Mouse (Mus musculus): Measurements from ENCODE around the gene Dvl3. TPM values are rescaled to one million over a fixed set of nuclear protein-coding genes. Genes with fewer than 3 reads are reported as not detected.

Gene Dvl3
- polyA plus RNA-seq, 1 experiment from 2014 or later, result 25.2 TPM

- Histone ChIP-seq H3K9me3 (ENCODE audit: low read depth, low read length) (no peaks in the 10 kb centered on the region), H3K4me3 (ENCODE audit: low read depth, low read length) (peak overlapping the region; percentile 93; the same call in 1 of the 2 replicates), H3K27me3 (ENCODE audit: insufficient read depth, low read length) (no peaks in the 10 kb centered on the region), H3K4me2 (peak overlapping the region; percentile 27; the same call in 1 of the 2 replicates), H3K4me1 (ENCODE audit: insufficient read depth) (0 out of 2 replicates have a peak, but pooled peaks cover 7% of the 10 kb centered on the region), H3K9ac (no peak overlapping the region), H3K36me3 (ENCODE audit: insufficient read depth) (peaks cover 61% of the 10 kb centered on the region), H3K27ac (ENCODE audit: low read depth) (no peak overlapping the region)
- DNase-seq (no peak), ATAC-seq (ENCODE audit: insufficient read depth) (no peak)
- TF ChIP-seq CTCF (IDR thresholded peaks at IDR 0.05; ENCODE audit: low read depth), result no peak
- 41% methylated on average over 10 of the region's 10 CpGs for WGBS
These were observed 18.0 kb downstream of the Dvl3 start for GRCm38 (mm10) chr16:20534617-20535295.

- DNase-seq (peak; percentile 99), ATAC-seq (ENCODE audit: insufficient read depth) (peak; percentile 99)
- H3K4me3 ChIP-seq (ENCODE audit: low read depth, low read length), result peak within 1 kb of the TSS; percentile 93
- no peaks in the 10 kb centered on the region for H3K9me3 ChIP-seq (ENCODE audit: low read depth, low read length)
- H3K9ac ChIP-seq, result peak within 1 kb of the TSS; percentile 91
- H3K36me3 ChIP-seq (ENCODE audit: insufficient read depth), result peaks cover 63% of the 10 kb centered on the region
- under 1% methylated on average over 52 of the region's 52 CpGs for WGBS
- TF ChIP-seq CTCF (IDR thresholded peaks at IDR 0.05; ENCODE audit: low read depth), result no peak; the same call in 1 of the 2 replicates
- peak within 1 kb of the TSS; percentile 84 for H3K4me2 ChIP-seq
- no peaks in the 10 kb centered on the region for H3K27me3 ChIP-seq (ENCODE audit: insufficient read depth, low read length)
- 0 out of 2 replicates have a peak, but pooled peaks cover 7% of the 10 kb centered on the region for H3K4me1 ChIP-seq (ENCODE audit: insufficient read depth)
- H3K27ac ChIP-seq (ENCODE audit: low read depth), result peak within 1 kb of the TSS; percentile 87
These were observed 18.7 kb downstream of the Dvl3 start, which contains the start of gene Ap2m1 for GRCm38 (mm10) chr16:20535296-20536080. TSS of gene Ap2m1 (plus strand) at chr16:20535478.

- ATAC-seq (ENCODE audit: insufficient read depth) (no peak), DNase-seq (no peak)
- no peak overlapping the region for H3K27ac ChIP-seq (ENCODE audit: low read depth)
- WGBS, result 22% methylated on average over 9 of the region's 9 CpGs
- H3K9me3 ChIP-seq (ENCODE audit: low read depth, low read length), result no peaks in the 10 kb centered on the region
- H3K4me1 ChIP-seq (ENCODE audit: insufficient read depth), result 0 out of 2 replicates have a peak, but pooled peaks cover 7% of the 10 kb centered on the region
- H3K36me3 ChIP-seq (ENCODE audit: insufficient read depth), result peaks cover 63% of the 10 kb centered on the region
- H3K9ac ChIP-seq, result peak overlapping the region; percentile 91
- H3K4me2 ChIP-seq, result peak overlapping the region; percentile 84
- no peaks in the 10 kb centered on the region for H3K27me3 ChIP-seq (ENCODE audit: insufficient read depth, low read length)
- H3K4me3 ChIP-seq (ENCODE audit: low read depth, low read length), result peak overlapping the region; percentile 93
- TF ChIP-seq CTCF (IDR thresholded peaks at IDR 0.05; ENCODE audit: low read depth), result no peak
These were observed 19.4 kb downstream of the Dvl3 start for GRCm38 (mm10) chr16:20536081-20536665.

- no peaks in the 10 kb centered on the region for H3K9me3 ChIP-seq (ENCODE audit: low read depth, low read length)
These were observed 20.3 kb downstream of the Dvl3 start for GRCm38 (mm10) chr16:20537071-20537471.

GRCm38 (mm10) chr16:20537601-20538320, 21.0 kb downstream of the Dvl3 start:
- no peak for DNase-seq
- peaks cover 64% of the 10 kb centered on the region for H3K36me3 ChIP-seq (ENCODE audit: insufficient read depth)
- no peaks in the 10 kb centered on the region for H3K27me3 ChIP-seq (ENCODE audit: insufficient read depth, low read length)
- peak overlapping the region; percentile 93; the same call in 1 of the 2 replicates for H3K4me3 ChIP-seq (ENCODE audit: low read depth, low read length)
- 38% methylated on average over 6 of the region's 6 CpGs for WGBS
- peak overlapping the region; percentile 84 for H3K4me2 ChIP-seq
- peak overlapping the region; percentile 91; the same call in 1 of the 2 replicates for H3K9ac ChIP-seq
- no peak for TF ChIP-seq CTCF (IDR thresholded peaks at IDR 0.05; ENCODE audit: low read depth)
- H3K9me3 ChIP-seq (ENCODE audit: low read depth, low read length), result no peaks in the 10 kb centered on the region
- H3K4me1 ChIP-seq (ENCODE audit: insufficient read depth), result 0 out of 2 replicates have a peak, but pooled peaks cover 7% of the 10 kb centered on the region
- no peak for ATAC-seq (ENCODE audit: insufficient read depth)
- H3K27ac ChIP-seq (ENCODE audit: low read depth), result no peak overlapping the region

More at GRCm38 (mm10) chr16:20537071-20537471, 20.3 kb downstream of the Dvl3 start:
- H3K27ac ChIP-seq (ENCODE audit: low read depth), result no peak overlapping the region; the same call in 1 of the 2 replicates
- H3K36me3 ChIP-seq (ENCODE audit: insufficient read depth), result peaks cover 63% of the 10 kb centered on the region
- 0 out of 2 replicates have a peak, but pooled peaks cover 7% of the 10 kb centered on the region for H3K4me1 ChIP-seq (ENCODE audit: insufficient read depth)
- H3K9ac ChIP-seq, result peak overlapping the region; percentile 91
- DNase-seq (peak; percentile 9), ATAC-seq (ENCODE audit: insufficient read depth) (no peak)
- peak overlapping the region; percentile 84 for H3K4me2 ChIP-seq
- H3K4me3 ChIP-seq (ENCODE audit: low read depth, low read length), result peak overlapping the region; percentile 93
- H3K27me3 ChIP-seq (ENCODE audit: insufficient read depth, low read length), result no peaks in the 10 kb centered on the region
- 33% methylated on average over 5 of the region's 5 CpGs for WGBS
- no peak for TF ChIP-seq CTCF (IDR thresholded peaks at IDR 0.05; ENCODE audit: low read depth)

- no peak for ATAC-seq (ENCODE audit: insufficient read depth)
- DNase-seq, result no peak
- Histone ChIP-seq H3K4me2 (no peak overlapping the region), H3K36me3 (ENCODE audit: insufficient read depth) (peaks cover 67% of the 10 kb centered on the region), H3K4me1 (ENCODE audit: insufficient read depth) (0 out of 2 replicates have a peak, but pooled peaks cover 7% of the 10 kb centered on the region), H3K27ac (ENCODE audit: low read depth) (no peak overlapping the region), H3K9ac (no peak overlapping the region), H3K9me3 (ENCODE audit: low read depth, low read length) (no peaks in the 10 kb centered on the region), H3K4me3 (ENCODE audit: low read depth, low read length) (no peak overlapping the region), H3K27me3 (ENCODE audit: insufficient read depth, low read length) (no peaks in the 10 kb centered on the region)
- no peak for TF ChIP-seq CTCF (IDR thresholded peaks at IDR 0.05; ENCODE audit: low read depth)
- WGBS, result 73% methylated on average over 3 of the region's 3 CpGs
These were observed 22.9 kb downstream of the Dvl3 start for GRCm38 (mm10) chr16:20539649-20540048.

Data from lung, embryonic 14.5 days (tissue).